Mouse (Mus musculus): ENCODE measurements around the gene Col23a1.

- TF ChIP-seq CEBPB (IDR thresholded peaks at IDR 0.05; ENCODE audit: insufficient read depth, poor library complexity, severe bottlenecking) (no peak), TCF12 (IDR thresholded peaks at IDR 0.05; ENCODE audit: insufficient read depth, poor library complexity, severe bottlenecking) (no peak), USF1 (IDR thresholded peaks at IDR 0.05; ENCODE audit: low read depth) (no peak), MAX (IDR thresholded peaks at IDR 0.05; ENCODE audit: low read depth) (no peak), MYOG (IDR thresholded peaks at IDR 0.05; ENCODE audit: control insufficient read depth in 1 of 3, insufficient read depth in 1 of 3, insufficient read length in 2 of 3, low read depth in 2 of 3) (no peak)
Measured at GRCm38 (mm10) chr11:51364353-51364752, 74.6 kb downstream of the Col23a1 start.

All from myocyte (in vitro differentiated cells).